Mouse (Mus musculus): ENCODE results near the gene Naa15. TPM values are rescaled to one million over a fixed set of nuclear protein-coding genes. Genes with fewer than 3 reads are reported as not detected.
"Not testable (repeated sequence)": the region's sequence is repeated elsewhere in the genome, so short reads cannot be mapped to it uniquely, and the experiment has no call there.

Naa15 gene
- polyA plus RNA-seq, 1 experiment from 2014 or later = 14.4 TPM

DNA sequence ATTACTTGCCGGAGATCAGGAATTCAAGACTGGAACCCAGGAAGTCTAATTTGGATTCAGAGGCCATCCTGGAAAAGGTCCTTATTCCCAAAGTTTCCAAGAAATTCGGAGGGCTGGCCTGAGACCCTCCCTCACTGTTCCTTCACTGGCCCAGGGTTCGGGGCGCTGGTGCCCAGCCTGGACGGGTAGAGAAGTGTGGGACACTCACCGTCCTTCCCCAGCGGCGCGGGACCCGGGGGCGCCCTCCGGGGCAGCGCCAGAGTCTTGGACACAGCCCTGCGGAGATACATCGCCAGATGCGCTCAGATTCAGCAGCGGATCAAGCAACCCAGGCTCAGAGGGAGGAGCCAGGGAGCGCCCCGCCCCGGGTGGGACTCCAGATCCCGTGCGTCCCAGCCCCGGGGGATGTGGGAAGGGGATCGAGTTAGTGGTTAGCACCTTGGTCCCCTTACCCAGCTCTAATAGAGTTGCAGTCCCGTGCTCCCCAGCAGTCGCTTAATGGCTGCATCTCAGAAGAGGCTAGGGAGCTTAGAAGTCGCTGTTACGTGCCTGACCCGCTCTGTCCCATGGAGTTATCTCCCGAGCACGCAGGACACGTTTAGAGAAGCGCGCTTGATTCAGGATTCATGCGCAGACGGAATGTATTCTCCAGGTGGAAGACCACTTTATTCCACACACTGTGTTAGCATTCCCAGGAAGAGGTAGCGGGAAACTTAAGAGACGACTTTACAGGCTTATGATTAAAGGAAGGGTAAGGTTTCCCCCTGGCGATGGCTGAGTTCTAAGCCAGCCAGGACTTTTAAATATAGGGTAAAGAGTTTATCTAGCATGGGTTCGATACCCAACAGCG is 18.5 kb upstream of the Naa15 start, which contains the start of gene Mgarp:
TSS of gene Mgarp (minus strand) at position 520 of the 850 bp plus-strand sequence.
- 0 out of 2 replicates have a peak within 1 kb of the TSS, but pooled peaks have one; percentile 17 for H3K9ac ChIP-seq (ENCODE audit: low read depth, low read length)
- peak; percentile 56 for TF ChIP-seq CTCF (IDR thresholded peaks at IDR 0.05; ENCODE audit: low read depth)
- no peaks in the 10 kb centered on the region for H3K4me1 ChIP-seq (replicated peaks; ENCODE audit: control insufficient read depth, insufficient read depth, low read length)
- H3K4me2 ChIP-seq (replicated peaks; ENCODE audit: low read depth) = peak within 1 kb of the TSS; percentile 70
- H3K4me3 ChIP-seq (ENCODE audit: low read depth, low read length) = peak within 1 kb of the TSS; percentile 51
- 3% methylated on average over 41 of the region's 41 CpGs for WGBS
- no peaks in the 10 kb centered on the region for H3K27me3 ChIP-seq (replicated peaks; ENCODE audit: control insufficient read depth, insufficient read depth, low read length)
- ATAC-seq = peak; percentile 44; the same call in 1 of the 2 replicates
- no peaks in the 10 kb centered on the region for H3K9me3 ChIP-seq (ENCODE audit: control insufficient read depth)
- no peaks in the 10 kb centered on the region for H3K36me3 ChIP-seq (ENCODE audit: control insufficient read depth, insufficient read depth)
- H3K27ac ChIP-seq (ENCODE audit: low read depth, low read length) = no peak within 1 kb of the TSS

DNA sequence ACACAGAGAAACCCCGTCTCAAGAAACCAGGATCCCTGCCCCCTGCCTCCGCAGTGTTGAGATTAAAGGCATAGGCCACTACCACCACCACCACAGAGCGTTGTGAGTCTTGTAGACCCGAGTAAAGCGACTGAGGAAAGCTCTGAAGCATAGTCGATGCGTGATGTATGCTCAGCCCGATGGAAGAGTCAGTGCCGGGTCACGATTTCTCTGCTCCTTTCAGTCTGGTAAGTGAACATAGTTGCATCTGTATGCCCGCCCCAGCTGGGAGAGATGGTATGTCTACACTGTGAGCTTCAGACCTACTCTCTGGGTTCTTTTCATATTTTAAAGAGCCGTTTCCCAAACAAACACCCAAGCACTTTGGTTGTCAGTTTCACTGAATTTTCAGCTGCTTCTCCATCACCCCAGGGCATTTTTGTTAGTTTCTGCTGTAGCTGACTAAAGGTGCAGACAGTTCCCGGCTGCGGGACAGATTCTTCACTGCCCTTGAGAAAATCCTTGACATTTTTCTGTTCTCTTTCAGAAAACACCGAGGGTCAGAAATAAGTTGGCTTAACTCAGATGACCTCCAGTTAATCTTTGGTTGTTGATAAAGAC is 17.1 kb upstream of the Naa15 start:
- ATAC-seq = no peak
- TF ChIP-seq CTCF (IDR thresholded peaks at IDR 0.05; ENCODE audit: low read depth) = no peak

DNA sequence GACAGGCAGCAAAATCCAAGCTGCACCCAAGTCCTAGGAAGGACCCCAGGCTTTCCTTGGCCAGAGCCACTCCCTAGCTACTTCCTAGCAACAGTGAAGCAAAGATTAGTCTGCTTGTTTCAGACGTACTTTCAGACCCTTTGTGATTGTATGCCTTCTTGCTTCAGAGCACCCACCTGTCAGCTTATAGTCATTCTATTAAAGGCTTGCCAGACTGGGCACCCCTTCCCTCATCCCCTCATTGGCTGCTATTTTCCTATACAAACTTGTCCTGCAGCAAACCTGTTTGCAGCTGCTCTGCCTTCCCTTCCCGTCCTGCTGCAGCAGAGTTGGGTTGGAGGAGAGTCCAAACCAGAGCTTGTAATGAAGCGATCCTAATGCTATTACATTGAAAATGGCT is 16.3 kb upstream of the Naa15 start:
- 25% methylated on average over 3 of the region's 3 CpGs for WGBS
- no peak overlapping the region for H3K9ac ChIP-seq (ENCODE audit: low read depth, low read length)
- H3K36me3 ChIP-seq (ENCODE audit: control insufficient read depth, insufficient read depth) = peaks cover 10% of the 10 kb centered on the region; the same call in 1 of the 2 replicates
- no peak overlapping the region for H3K4me3 ChIP-seq (ENCODE audit: low read depth, low read length)
- no peak for ATAC-seq
- no peak overlapping the region for H3K4me2 ChIP-seq (replicated peaks; ENCODE audit: low read depth)
- H3K9me3 ChIP-seq (ENCODE audit: control insufficient read depth) = no peaks in the 10 kb centered on the region
- TF ChIP-seq CTCF (IDR thresholded peaks at IDR 0.05; ENCODE audit: low read depth) = no peak
- H3K27me3 ChIP-seq (replicated peaks; ENCODE audit: control insufficient read depth, insufficient read depth, low read length) = no peaks in the 10 kb centered on the region
- H3K27ac ChIP-seq (ENCODE audit: low read depth, low read length) = no peak overlapping the region
- no peaks in the 10 kb centered on the region for H3K4me1 ChIP-seq (replicated peaks; ENCODE audit: control insufficient read depth, insufficient read depth, low read length)

More for the DNA sequence above, 17.1 kb upstream of the Naa15 start:
- no peak overlapping the region for H3K27ac ChIP-seq (ENCODE audit: low read depth, low read length)
- H3K4me1 ChIP-seq (replicated peaks; ENCODE audit: control insufficient read depth, insufficient read depth, low read length) = no peaks in the 10 kb centered on the region
- WGBS = 76% methylated on average over 15 of the region's 15 CpGs
- H3K9me3 ChIP-seq (ENCODE audit: control insufficient read depth) = no peaks in the 10 kb centered on the region
- H3K4me2 ChIP-seq (replicated peaks; ENCODE audit: low read depth) = no peak overlapping the region
- no peaks in the 10 kb centered on the region for H3K27me3 ChIP-seq (replicated peaks; ENCODE audit: control insufficient read depth, insufficient read depth, low read length)
- H3K9ac ChIP-seq (ENCODE audit: low read depth, low read length) = no peak overlapping the region
- H3K4me3 ChIP-seq (ENCODE audit: low read depth, low read length) = no peak overlapping the region
- H3K36me3 ChIP-seq (ENCODE audit: control insufficient read depth, insufficient read depth) = peaks cover 3% of the 10 kb centered on the region; the same call in 1 of the 2 replicates

DNA sequence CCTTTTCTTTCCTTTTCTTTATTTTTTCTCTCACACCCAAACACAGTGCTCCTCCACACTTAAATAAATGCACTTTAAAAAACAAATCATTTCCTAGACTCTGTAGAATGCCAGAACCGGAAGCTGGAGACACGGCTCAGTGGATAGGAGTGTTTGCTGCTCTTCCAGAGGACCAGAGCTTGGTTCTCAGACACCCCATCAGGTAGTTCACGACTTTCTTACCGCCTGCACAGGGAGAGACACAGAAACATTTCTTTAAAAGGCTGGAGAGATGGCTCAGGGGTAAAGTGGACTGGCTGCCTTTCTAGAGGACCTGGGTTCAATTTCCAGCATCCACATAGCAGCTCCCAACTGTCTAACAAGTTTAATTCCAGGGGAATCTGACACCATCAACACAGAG is 15.4 kb upstream of the Naa15 start:
- Histone ChIP-seq H3K4me2 (replicated peaks; ENCODE audit: low read depth) (no peak overlapping the region), H3K36me3 (ENCODE audit: control insufficient read depth, insufficient read depth) (peaks cover 18% of the 10 kb centered on the region; the same call in 1 of the 2 replicates), H3K9me3 (ENCODE audit: control insufficient read depth) (no peaks in the 10 kb centered on the region), H3K4me3 (ENCODE audit: low read depth, low read length) (no peak overlapping the region), H3K9ac (ENCODE audit: low read depth, low read length) (no peak overlapping the region), H3K4me1 (replicated peaks; ENCODE audit: control insufficient read depth, insufficient read depth, low read length) (no peaks in the 10 kb centered on the region), H3K27ac (ENCODE audit: low read depth, low read length) (no peak overlapping the region), H3K27me3 (replicated peaks; ENCODE audit: control insufficient read depth, insufficient read depth, low read length) (no peaks in the 10 kb centered on the region)
- 60% methylated on average over 4 of the region's 4 CpGs for WGBS
- TF ChIP-seq CTCF (IDR thresholded peaks at IDR 0.05; ENCODE audit: low read depth) = no peak
- ATAC-seq = no peak

DNA sequence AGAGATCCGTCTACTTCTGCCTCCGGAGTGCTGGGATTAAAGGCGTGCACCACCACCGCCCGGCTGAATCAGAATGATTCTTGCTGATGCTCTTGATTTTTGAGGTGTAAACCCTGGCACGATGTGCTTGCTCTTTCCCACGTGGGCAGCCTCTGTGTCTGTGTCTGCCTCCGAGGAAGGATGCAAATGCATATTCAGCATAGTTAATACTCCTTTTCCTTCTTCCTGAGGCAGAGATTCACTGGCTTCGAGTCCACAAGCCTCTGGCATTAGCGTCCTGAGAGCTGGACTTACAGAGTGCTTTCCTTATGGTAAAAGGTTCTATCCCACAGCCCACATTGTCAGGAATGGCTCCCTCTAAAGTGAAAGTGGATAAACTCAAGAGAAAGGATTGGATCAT is 14.3 kb upstream of the Naa15 start:
- no peaks in the 10 kb centered on the region for H3K4me1 ChIP-seq (replicated peaks; ENCODE audit: control insufficient read depth, insufficient read depth, low read length)
- no peak for ATAC-seq
- H3K36me3 ChIP-seq (ENCODE audit: control insufficient read depth, insufficient read depth) = peaks cover 18% of the 10 kb centered on the region; the same call in 1 of the 2 replicates
- H3K9me3 ChIP-seq (ENCODE audit: control insufficient read depth) = no peaks in the 10 kb centered on the region
- no peak overlapping the region for H3K9ac ChIP-seq (ENCODE audit: low read depth, low read length)
- H3K4me3 ChIP-seq (ENCODE audit: low read depth, low read length) = no peak overlapping the region
- WGBS = 72% methylated on average over 10 of the region's 10 CpGs
- no peaks in the 10 kb centered on the region for H3K27me3 ChIP-seq (replicated peaks; ENCODE audit: control insufficient read depth, insufficient read depth, low read length)
- no peak overlapping the region for H3K4me2 ChIP-seq (replicated peaks; ENCODE audit: low read depth)
- no peak for TF ChIP-seq CTCF (IDR thresholded peaks at IDR 0.05; ENCODE audit: low read depth)
- no peak overlapping the region for H3K27ac ChIP-seq (ENCODE audit: low read depth, low read length)

GRCm38 (mm10) chr3:51402054-51402453 is 12.9 kb upstream of the Naa15 start:
- TF ChIP-seq CTCF (IDR thresholded peaks at IDR 0.05; ENCODE audit: low read depth) = peak; percentile 29
- H3K4me2 ChIP-seq (replicated peaks; ENCODE audit: low read depth); H3K27ac ChIP-seq (ENCODE audit: low read depth, low read length); H3K4me1 ChIP-seq (replicated peaks; ENCODE audit: control insufficient read depth, insufficient read depth, low read length); H3K9me3 ChIP-seq (ENCODE audit: control insufficient read depth); H3K27me3 ChIP-seq (replicated peaks; ENCODE audit: control insufficient read depth, insufficient read depth, low read length); H3K9ac ChIP-seq (ENCODE audit: low read depth, low read length); ATAC-seq; H3K4me3 ChIP-seq (ENCODE audit: low read depth, low read length): not testable (repeated sequence)
- 71% methylated on average over 4 of the region's 4 CpGs for WGBS
- peaks cover 29% of the 10 kb centered on the region for H3K36me3 ChIP-seq (ENCODE audit: control insufficient read depth, insufficient read depth)

Measured in intestine, postnatal 0 days (tissue).